In genomic region chr4:43993072-43993471, GRCm38 (mm10) we compare ENCODE assay signal across 19 mouse cellular contexts. TPM values are rescaled to one million over a fixed set of nuclear protein-coding genes. Genes with fewer than 3 reads are reported as not detected.
"Had no signal": no experiment of that assay in that cellular context is flagged by ENCODE, and none has a peak within 500 bp of the region (broad histone marks: within the 10 kb centered on the region; RNA-seq: fewer than 3 reads in every experiment).

No protein-coding gene starts in this region.

- H3K4me2 ChIP-seq: limb, embryonic 13.5 days; liver, embryonic 11.5 days; liver, embryonic 15.5 days; lung, embryonic 14.5 days; neural tube, embryonic 15.5 days had no signal

- DNase-seq: layer of hippocampus, adult 9-11 months; layer of hippocampus, postnatal 36 days; lung, embryonic 14.5 days; lung, postnatal 10 days; lung, postnatal 4 days; midbrain, embryonic 14.5 days; thymus, postnatal 14 days had no signal

- H3K9ac ChIP-seq: limb, embryonic 13.5 days; liver, embryonic 15.5 days; lung, embryonic 14.5 days; neural tube, embryonic 15.5 days had no signal

- H3K36me3 ChIP-seq: limb, embryonic 13.5 days; liver, embryonic 15.5 days; midbrain, embryonic 10.5 days; neural tube, embryonic 15.5 days had no signal

- H3K27ac ChIP-seq: limb, embryonic 13.5 days; liver, embryonic 15.5 days; midbrain, embryonic 10.5 days; neural tube, embryonic 15.5 days; stomach, postnatal 0 days had no signal

- H3K27me3 ChIP-seq: limb, embryonic 13.5 days; liver, embryonic 15.5 days; neural tube, embryonic 15.5 days had no signal

- H3K4me1 ChIP-seq: limb, embryonic 13.5 days; liver, embryonic 15.5 days; neural tube, embryonic 15.5 days had no signal

- H3K9me3 ChIP-seq: limb, embryonic 13.5 days; liver, embryonic 15.5 days; midbrain, embryonic 10.5 days; neural tube, embryonic 15.5 days had no signal

- H3K4me3 ChIP-seq: limb, embryonic 13.5 days; liver, embryonic 15.5 days; midbrain, embryonic 10.5 days; myocyte; neural tube, embryonic 15.5 days had no signal

RNA-seq across cellular contexts. Expression of gene Ccin, which starts 9.8 kb away (rescaled TPM):
- total RNA-seq: layer of hippocampus, adult 18-20 months; layer of hippocampus, postnatal 36 days; left cerebral cortex, adult 8-10 months; left cerebral cortex, postnatal 36 days had no signal
- polyA plus RNA-seq: kidney, embryonic 16.5 days; limb, embryonic 13.5 days; liver, embryonic 11.5 days; liver, embryonic 15.5 days; lung, embryonic 14.5 days; midbrain, embryonic 10.5 days; midbrain, embryonic 14.5 days; neural tube, embryonic 11.5 days; neural tube, embryonic 15.5 days; stomach, postnatal 0 days had no signal
